ENCODE assay signal across 8 mouse cellular contexts in genomic region chr6:59185010-59185699, GRCm38 (mm10). TPM values are rescaled to one million over a fixed set of nuclear protein-coding genes. Genes with fewer than 3 reads are reported as not detected.
DNase-seq lines count a peak whose midpoint lies in the region; TF ChIP-seq lines count a peak whose summit lies in the region.
"Had no signal": no experiment of that assay in that cellular context is flagged by ENCODE, and none has a peak within 500 bp of the region (broad histone marks: within the 10 kb centered on the region; RNA-seq: fewer than 3 reads in every experiment).

No protein-coding gene starts in this region.

- peak; percentile 68 for DNase-seq in urinary bladder, postnatal 14 days (ENCODE audit: low spot score)
- no peak for DNase-seq in urinary bladder, postnatal 10 days (ENCODE audit: low spot score)
- DNase-seq in heart, postnatal 14 days: peak; percentile 20 to 40
- peak; percentile 23 to 30 for DNase-seq in lung, postnatal 4 days
- no peak for DNase-seq in forebrain, embryonic 10.5 days (ENCODE audit: extremely low spot score, low spot score)
- DNase-seq in embryo, embryonic 10.5 days (ENCODE audit: low spot score): no peak

- no peaks in the 10 kb centered on the region for H3K9me3 ChIP-seq in forebrain, embryonic 10.5 days

- no peak for TF ChIP-seq CTCF in bone marrow macrophage, adult 2 months (IDR thresholded peaks at IDR 0.05; ENCODE audit: low read depth, low read length)

- intact Hi-C loops in heart, postnatal 14 days (cut with DNase I): no loop called here

- H3K27ac ChIP-seq in bone marrow macrophage, adult 2 months (ENCODE audit: insufficient read depth, low read depth, low read length): peak overlapping the region; percentile 69
- no peak overlapping the region for H3K27ac ChIP-seq in forebrain, embryonic 10.5 days

- H3K27me3 ChIP-seq in forebrain, embryonic 10.5 days (ENCODE audit: poor library complexity, severe bottlenecking): no peaks in the 10 kb centered on the region

- H3K4me3 ChIP-seq in bone marrow macrophage, adult 2 months (ENCODE audit: insufficient read depth, low read length): peak overlapping the region; percentile 44
- H3K4me3 ChIP-seq in forebrain, embryonic 10.5 days: no peak overlapping the region
- H3K4me3 ChIP-seq: erythroblast, embryonic 14.5 days had no signal

- TF ChIP-seq POLR2A in bone marrow macrophage, adult 2 months (IDR thresholded peaks at IDR 0.05; ENCODE audit: borderline replicate concordance, low read depth, low read length): no peak

- WGBS in forebrain, embryonic 10.5 days: 86% methylated on average over 13 of the region's 13 CpGs

- H3K36me3 ChIP-seq in forebrain, embryonic 10.5 days (replicated peaks): no peaks in the 10 kb centered on the region

- peaks cover 11% of the 10 kb centered on the region for H3K4me1 ChIP-seq in bone marrow macrophage, adult 2 months (ENCODE audit: control insufficient read depth, insufficient read depth, low read length)
- H3K4me1 ChIP-seq in forebrain, embryonic 10.5 days: no peaks in the 10 kb centered on the region

RNA-seq across cellular contexts. Expression of gene Tigd2, which starts 23.5 kb away (rescaled TPM):
- polyA plus RNA-seq in bone marrow macrophage, adult 2 months (2012; ENCODE audit: insufficient read depth, insufficient read length, missing spikeins): 12.6 and 13.6 TPM in 2 replicates
- total RNA-seq in heart, postnatal 14 days (2021): 10 to 100 TPM; 10.2 to 11.1 TPM
- 9.3 and 10.1 TPM in 2 replicates for polyA plus RNA-seq in forebrain, embryonic 10.5 days (2016; fragmentation: Nextera tagmentation; extraction: Ambion mirVana)

Comparison
In these comparisons a context has a peak if more than half of its experiments do, and no peak if none do; other contexts are left out.
1. DNase-seq: peak in urinary bladder, postnatal 14 days (single experiment), heart, postnatal 14 days (2 of 2) and lung, postnatal 4 days (2 of 2); none in urinary bladder, postnatal 10 days (single experiment), forebrain, embryonic 10.5 days (single experiment) and embryo, embryonic 10.5 days (single experiment).